Comparison of ENCODE assay signal across 12 mouse cellular contexts in the genomic region with DNA sequence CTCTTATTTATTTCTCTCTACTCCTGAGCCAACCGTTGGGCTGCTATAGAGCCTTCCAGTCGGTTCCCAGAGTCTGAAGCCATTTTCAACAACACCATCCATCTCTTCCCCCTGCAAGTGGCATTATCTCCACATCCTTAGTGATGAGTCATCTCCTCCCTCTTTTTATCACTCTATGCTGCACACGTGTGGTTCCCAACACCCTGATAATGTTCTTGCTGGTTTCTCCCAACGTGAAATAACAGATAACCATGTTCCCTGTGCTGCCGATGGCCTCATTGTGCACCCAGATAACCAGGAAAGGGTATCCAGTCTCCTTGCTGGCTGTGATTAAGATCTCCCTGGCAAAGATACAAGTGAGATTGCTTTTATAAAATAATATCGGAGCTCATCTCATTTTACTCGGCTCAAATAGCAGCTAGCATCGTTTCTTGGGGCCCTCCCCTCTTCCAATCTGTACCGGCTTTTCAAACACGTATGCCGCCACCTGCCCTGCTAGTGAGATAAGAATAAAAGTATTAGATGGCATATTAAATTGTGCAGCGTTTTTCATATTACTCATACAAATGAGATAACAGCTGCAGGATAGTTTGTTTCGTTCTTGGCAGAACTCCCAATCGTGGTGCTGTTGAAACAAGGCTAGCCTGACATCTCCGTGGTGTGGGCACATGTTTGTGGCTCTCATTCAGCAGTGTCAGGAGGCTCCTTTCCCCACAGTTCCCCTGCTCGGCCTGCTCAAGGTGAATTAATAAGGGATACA.
DNase-seq lines count a peak whose midpoint lies in the region; ATAC-seq and TF ChIP-seq lines count a peak whose summit lies in the region.
"Had no signal": no experiment of that assay in that cellular context is flagged by ENCODE, and none has a peak within 500 bp of the region (broad histone marks: within the 10 kb centered on the region; RNA-seq: fewer than 3 reads in every experiment).

No protein-coding gene starts in this region.

- H3K4me1 ChIP-seq in lung, embryonic 14.5 days (ENCODE audit: insufficient read depth) = no peaks in the 10 kb centered on the region
- H3K4me1 ChIP-seq: limb, embryonic 15.5 days; neural tube, embryonic 12.5 days had no signal

- no peak overlapping the region for H3K4me3 ChIP-seq in lung, embryonic 14.5 days (ENCODE audit: low read depth, low read length)
- H3K4me3 ChIP-seq: limb, embryonic 15.5 days; neural tube, embryonic 12.5 days had no signal

- no peak for TF ChIP-seq CTCF in lung, embryonic 14.5 days (IDR thresholded peaks at IDR 0.05; ENCODE audit: low read depth)

- no peaks in the 10 kb centered on the region for H3K9me3 ChIP-seq in lung, embryonic 14.5 days (ENCODE audit: low read depth, low read length)
- H3K9me3 ChIP-seq: limb, embryonic 15.5 days; neural tube, embryonic 12.5 days had no signal

- no peaks in the 10 kb centered on the region for H3K27me3 ChIP-seq in lung, embryonic 14.5 days (ENCODE audit: insufficient read depth, low read length)
- H3K27me3 ChIP-seq: limb, embryonic 15.5 days; neural tube, embryonic 12.5 days had no signal

- no peak overlapping the region for H3K4me2 ChIP-seq in lung, embryonic 14.5 days
- H3K4me2 ChIP-seq: limb, embryonic 15.5 days; neural tube, embryonic 12.5 days had no signal

- DNase-seq in adrenal gland, adult (ENCODE audit: inconsistent age in 2 of 2, low spot score in 1 of 2) = peak; percentile 32 to 74
- DNase-seq in adrenal gland, postnatal 4 days (ENCODE audit: low spot score in 2 of 2) = no peak
- peak; percentile 69 for DNase-seq in lung, embryonic 14.5 days
- no peak for DNase-seq in lung, postnatal 25 days (ENCODE audit: low spot score)
- peak; percentile 40 to 73 for DNase-seq in layer of hippocampus, adult 18-20 months (ENCODE audit: low spot score in 2 of 2)
- DNase-seq in lung, postnatal 14 days = peak; percentile 7
- DNase-seq in natural killer cell, adult 2 months (ENCODE audit: low spot score in 2 of 2) = no peak
- DNase-seq: cerebellum, postnatal 36 days had no signal

- no peak overlapping the region for H3K27ac ChIP-seq in lung, embryonic 14.5 days (ENCODE audit: low read depth)
- H3K27ac ChIP-seq: limb, embryonic 15.5 days; neural tube, embryonic 12.5 days had no signal

- no peak for ATAC-seq in lung, embryonic 14.5 days (ENCODE audit: insufficient read depth)
- no peak for ATAC-seq in cerebellum, adult (ENCODE audit: insufficient number of reproducible peaks, low FRiP score, low TSS enrichment)
- ATAC-seq: inflammation-experienced regulatory T-cells, adult 6 months had no signal

- no peak overlapping the region for H3K9ac ChIP-seq in lung, embryonic 14.5 days
- H3K9ac ChIP-seq: limb, embryonic 15.5 days; neural tube, embryonic 12.5 days had no signal

- H3K36me3 ChIP-seq in lung, embryonic 14.5 days (ENCODE audit: insufficient read depth) = no peaks in the 10 kb centered on the region
- H3K36me3 ChIP-seq: limb, embryonic 15.5 days; neural tube, embryonic 12.5 days had no signal

- 34% methylated on average over 16 of the region's 16 CpGs for WGBS in lung, embryonic 14.5 days

Comparison
In these comparisons a context has a peak if more than half of its experiments do, and no peak if none do; other contexts are left out.
1. DNase-seq: peak in adrenal gland, adult (2 of 2), lung, embryonic 14.5 days (single experiment), layer of hippocampus, adult 18-20 months (2 of 2) and lung, postnatal 14 days (single experiment); none in adrenal gland, postnatal 4 days (0 of 2), lung, postnatal 25 days (single experiment) and natural killer cell, adult 2 months (0 of 2).